Comparison of ENCODE assay signal across 22 mouse cellular contexts in the genomic region with DNA sequence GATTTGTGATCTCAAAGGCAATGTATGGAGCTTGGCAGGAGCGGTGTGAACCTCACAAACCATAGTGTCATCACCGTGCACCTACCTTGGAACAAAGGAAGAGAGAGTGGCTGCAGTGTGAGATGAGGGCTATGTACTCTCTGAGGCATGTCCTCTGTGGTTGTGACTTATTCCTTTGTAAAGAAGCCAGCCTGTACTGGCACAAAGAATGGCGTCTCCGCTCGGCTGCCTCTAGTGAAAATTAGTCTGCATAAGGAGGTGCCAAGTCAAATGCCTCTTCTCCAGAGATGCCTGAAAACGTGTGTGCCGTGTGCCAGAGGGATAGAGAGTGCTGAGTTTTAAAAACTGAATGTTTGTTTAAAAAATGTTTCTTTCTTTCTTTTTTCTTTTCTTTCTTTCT.
DNase-seq lines count a peak whose midpoint lies in the region; ATAC-seq and TF ChIP-seq lines count a peak whose summit lies in the region.
"Had no signal": no experiment of that assay in that cellular context is flagged by ENCODE, and none has a peak within 500 bp of the region (broad histone marks: within the 10 kb centered on the region; RNA-seq: fewer than 3 reads in every experiment).

No protein-coding gene starts in this region.

- no peak overlapping the region for H3K4me3 ChIP-seq in forebrain, embryonic 14.5 days (ENCODE audit: low read depth, low read length)
- no peak overlapping the region for H3K4me3 ChIP-seq in forebrain, embryonic 11.5 days (ENCODE audit: low read depth, low read length)
- no peak overlapping the region for H3K4me3 ChIP-seq in hindbrain, postnatal 0 days (ENCODE audit: low read length)
- no peak overlapping the region for H3K4me3 ChIP-seq in hindbrain, embryonic 13.5 days
- H3K4me3 ChIP-seq in forebrain, embryonic 16.5 days (replicated peaks; ENCODE audit: low read length), result no peak overlapping the region
- H3K4me3 ChIP-seq: embryonic facial prominence, embryonic 10.5 days; gastrocnemius, adult 2 months; limb, embryonic 13.5 days; liver, embryonic 12.5 days; midbrain, embryonic 10.5 days had no signal

- H3K27me3 ChIP-seq in forebrain, embryonic 14.5 days (replicated peaks; ENCODE audit: control insufficient read depth, insufficient read depth, low read length), result no peaks in the 10 kb centered on the region
- no peaks in the 10 kb centered on the region for H3K27me3 ChIP-seq in forebrain, embryonic 11.5 days (ENCODE audit: control insufficient read depth, insufficient read depth, low read length)
- H3K27me3 ChIP-seq in hindbrain, postnatal 0 days (ENCODE audit: insufficient read depth, low read length), result no peaks in the 10 kb centered on the region
- H3K27me3 ChIP-seq in hindbrain, embryonic 13.5 days, result no peaks in the 10 kb centered on the region
- H3K27me3 ChIP-seq in forebrain, embryonic 16.5 days (replicated peaks; ENCODE audit: control insufficient read depth, insufficient read depth, low read length), result no peaks in the 10 kb centered on the region
- H3K27me3 ChIP-seq: liver, embryonic 12.5 days had no signal

- 49% methylated on average over 7 of the region's 7 CpGs for WGBS in forebrain, embryonic 14.5 days
- 91% methylated on average over 7 of the region's 7 CpGs for WGBS in forebrain, embryonic 11.5 days
- WGBS in hindbrain, postnatal 0 days, result 46% methylated on average over 7 of the region's 7 CpGs
- 68% methylated on average over 7 of the region's 7 CpGs for WGBS in hindbrain, embryonic 13.5 days
- 42% methylated on average over 7 of the region's 7 CpGs for whole genome bisulfite sequencing in forebrain, embryonic 16.5 days

- no peaks in the 10 kb centered on the region for H3K9me3 ChIP-seq in forebrain, embryonic 14.5 days (replicated peaks; ENCODE audit: control insufficient read depth, low read length)
- H3K9me3 ChIP-seq in forebrain, embryonic 11.5 days (ENCODE audit: control insufficient read depth, low read length), result no peaks in the 10 kb centered on the region
- no peaks in the 10 kb centered on the region for H3K9me3 ChIP-seq in hindbrain, postnatal 0 days (ENCODE audit: low read length)
- no peaks in the 10 kb centered on the region for H3K9me3 ChIP-seq in hindbrain, embryonic 13.5 days
- no peaks in the 10 kb centered on the region for H3K9me3 ChIP-seq in forebrain, embryonic 16.5 days (ENCODE audit: control insufficient read depth, low read length)
- H3K9me3 ChIP-seq: embryonic facial prominence, embryonic 10.5 days; limb, embryonic 13.5 days; liver, embryonic 12.5 days; midbrain, embryonic 10.5 days had no signal

- no peaks in the 10 kb centered on the region for H3K4me1 ChIP-seq in forebrain, embryonic 14.5 days (ENCODE audit: control insufficient read depth, insufficient read depth, low read length)
- no peaks in the 10 kb centered on the region for H3K4me1 ChIP-seq in forebrain, embryonic 11.5 days (replicated peaks; ENCODE audit: control insufficient read depth, insufficient read depth, low read length)
- H3K4me1 ChIP-seq in hindbrain, postnatal 0 days (ENCODE audit: insufficient read depth, low read length), result no peaks in the 10 kb centered on the region
- no peaks in the 10 kb centered on the region for H3K4me1 ChIP-seq in hindbrain, embryonic 13.5 days (replicated peaks)
- H3K4me1 ChIP-seq in forebrain, embryonic 16.5 days (replicated peaks; ENCODE audit: control insufficient read depth, insufficient read depth, low read length), result peaks cover 3% of the 10 kb centered on the region; the same call in 1 of the 2 replicates
- H3K4me1 ChIP-seq: embryonic facial prominence, embryonic 10.5 days; liver, embryonic 12.5 days; midbrain, embryonic 10.5 days had no signal

- no peak overlapping the region for H3K27ac ChIP-seq in forebrain, embryonic 14.5 days (ENCODE audit: low read depth, low read length)
- H3K27ac ChIP-seq in forebrain, embryonic 11.5 days (ENCODE audit: low read depth, low read length), result no peak overlapping the region
- no peak overlapping the region for H3K27ac ChIP-seq in hindbrain, postnatal 0 days
- no peak overlapping the region for H3K27ac ChIP-seq in hindbrain, embryonic 13.5 days
- H3K27ac ChIP-seq in forebrain, embryonic 16.5 days (ENCODE audit: low read length), result no peak overlapping the region
- H3K27ac ChIP-seq: embryonic facial prominence, embryonic 10.5 days; gastrocnemius, adult 2 months; limb, embryonic 13.5 days; liver, embryonic 12.5 days; midbrain, embryonic 10.5 days had no signal

- no peak overlapping the region for H3K4me2 ChIP-seq in forebrain, embryonic 14.5 days (ENCODE audit: low read length)
- H3K4me2 ChIP-seq in forebrain, embryonic 11.5 days (ENCODE audit: low read depth, low read length, severe bottlenecking), result no peak overlapping the region
- H3K4me2 ChIP-seq in hindbrain, postnatal 0 days (ENCODE audit: low read depth, low read length), result no peak overlapping the region
- H3K4me2 ChIP-seq in hindbrain, embryonic 13.5 days, result no peak overlapping the region
- H3K4me2 ChIP-seq in forebrain, embryonic 16.5 days (ENCODE audit: low read length), result no peak overlapping the region
- H3K4me2 ChIP-seq: limb, embryonic 13.5 days; liver, embryonic 12.5 days had no signal

- no peak for TF ChIP-seq CTCF in hindbrain, postnatal 0 days (IDR thresholded peaks at IDR 0.05; ENCODE audit: low read depth)

- ATAC-seq in forebrain, embryonic 14.5 days, result peak; percentile 55; the same call in 1 of the 2 replicates
- ATAC-seq in forebrain, embryonic 11.5 days (replicated peaks; ENCODE audit: low FRiP score), result no peak
- peak; percentile 56; the same call in 1 of the 2 replicates for ATAC-seq in hindbrain, postnatal 0 days
- ATAC-seq in hindbrain, embryonic 13.5 days (ENCODE audit: low FRiP score), result no peak
- peak; percentile 89 for ATAC-seq in forebrain, embryonic 16.5 days
- ATAC-seq: inflammation-experienced regulatory T-cells, adult 6 months; liver, embryonic 12.5 days had no signal

- no peak overlapping the region for H3K9ac ChIP-seq in forebrain, embryonic 14.5 days (ENCODE audit: low read length)
- H3K9ac ChIP-seq in forebrain, embryonic 11.5 days (ENCODE audit: low read length), result no peak overlapping the region
- no peak overlapping the region for H3K9ac ChIP-seq in hindbrain, postnatal 0 days (replicated peaks; ENCODE audit: low read length)
- no peak overlapping the region for H3K9ac ChIP-seq in hindbrain, embryonic 13.5 days
- H3K9ac ChIP-seq in forebrain, embryonic 16.5 days (replicated peaks; ENCODE audit: low read depth, low read length), result no peak overlapping the region
- H3K9ac ChIP-seq: limb, embryonic 13.5 days; liver, embryonic 12.5 days had no signal

- DNase-seq in forebrain, embryonic 14.5 days (ENCODE audit: low spot score), result peak; percentile 60
- DNase-seq in forebrain, embryonic 11.5 days (ENCODE audit: low spot score), result no peak
- peak; percentile 47 for DNase-seq in hindbrain, postnatal 0 days (ENCODE audit: low spot score)
- DNase-seq in right cerebral cortex, postnatal 10 days (ENCODE audit: low spot score in 2 of 2), result peak; percentile 26 to 35
- no peak for DNase-seq in right cerebral cortex, adult 2 months (ENCODE audit: low spot score in 2 of 2)
- no peak for DNase-seq in urinary bladder, postnatal 10 days (ENCODE audit: low spot score)
- DNase-seq: adrenal gland, adult 2 months; cerebellum, adult 18-20 months; gastrocnemius, adult 2 months; kidney, adult 2 months; layer of hippocampus, postnatal 36 days; lung, adult 18-20 months; lung, postnatal 10 days; thymus, adult 18-20 months; thymus, postnatal 36 days had no signal

- H3K36me3 ChIP-seq in forebrain, embryonic 14.5 days (ENCODE audit: control insufficient read depth, insufficient read depth, low read length), result no peaks in the 10 kb centered on the region
- H3K36me3 ChIP-seq in forebrain, embryonic 11.5 days (ENCODE audit: control insufficient read depth, insufficient read depth, low read length), result no peaks in the 10 kb centered on the region
- H3K36me3 ChIP-seq in hindbrain, postnatal 0 days (ENCODE audit: insufficient read depth, low read length), result no peaks in the 10 kb centered on the region
- no peaks in the 10 kb centered on the region for H3K36me3 ChIP-seq in hindbrain, embryonic 13.5 days
- no peaks in the 10 kb centered on the region for H3K36me3 ChIP-seq in forebrain, embryonic 16.5 days (ENCODE audit: control insufficient read depth, insufficient read depth)
- H3K36me3 ChIP-seq: embryonic facial prominence, embryonic 10.5 days; limb, embryonic 13.5 days; liver, embryonic 12.5 days; midbrain, embryonic 10.5 days had no signal

Comparison
In these comparisons a context has a peak if more than half of its experiments do, and no peak if none do; other contexts are left out.
1. ATAC-seq: peak in forebrain, embryonic 14.5 days (single experiment), hindbrain, postnatal 0 days (single experiment) and forebrain, embryonic 16.5 days (single experiment); none in forebrain, embryonic 11.5 days (single experiment) and hindbrain, embryonic 13.5 days (single experiment).
2. DNase-seq: peak in forebrain, embryonic 14.5 days (single experiment), hindbrain, postnatal 0 days (single experiment) and right cerebral cortex, postnatal 10 days (2 of 2); none in forebrain, embryonic 11.5 days (single experiment), right cerebral cortex, adult 2 months (0 of 2) and urinary bladder, postnatal 10 days (single experiment).